Mouse (Mus musculus): Measurements from ENCODE around the gene Slc39a13.

GRCm38 (mm10) chr2:91027391-91028214, 42.6 kb downstream of the Slc39a13 start:
- TF ChIP-seq EP300 (IDR thresholded peaks at IDR 0.05; ENCODE audit: low read depth) (peak; percentile 85), CTCF (IDR thresholded peaks at IDR 0.05; ENCODE audit: low read depth) (no peak)
